8 mouse cellular contexts compared by ENCODE assay signal in genomic region chr5:146867246-146867945, GRCm38 (mm10). TPM values are rescaled to one million over a fixed set of nuclear protein-coding genes. Genes with fewer than 3 reads are reported as not detected.
A peak's percentile ranks its signal among the peaks of the same experiment; 100 is the strongest.
DNase-seq lines count a peak whose midpoint lies in the region; ATAC-seq and TF ChIP-seq lines count a peak whose summit lies in the region.

No protein-coding gene starts in this region.

- WGBS in embryonic facial prominence, embryonic 15.5 days, result 5% methylated on average over 19 of the region's 19 CpGs
- 3% methylated on average over 19 of the region's 19 CpGs for WGBS in heart, embryonic 12.5 days
- WGBS in liver, embryonic 15.5 days (ENCODE audit: insufficient replicate concordance), result 4% methylated on average over 19 of the region's 19 CpGs
- WGBS in neural tube, embryonic 12.5 days, result 7% methylated on average over 19 of the region's 19 CpGs
- 16% methylated on average over 19 of the region's 19 CpGs for WGBS in thymus, adult 2 months

- DNase-seq in A20 (ENCODE audit: low read depth, low spot score), result peak; percentile 34
- peak; percentile 32 to 50 for DNase-seq in kidney, postnatal 25 days
- DNase-seq in thymus, adult 2 months, result peak; percentile 55

- H3K36me3 ChIP-seq in embryonic facial prominence, embryonic 15.5 days, result no peaks in the 10 kb centered on the region
- no peaks in the 10 kb centered on the region for H3K36me3 ChIP-seq in heart, embryonic 12.5 days
- H3K36me3 ChIP-seq in liver, embryonic 15.5 days (replicated peaks), result no peaks in the 10 kb centered on the region
- H3K36me3 ChIP-seq in neural tube, embryonic 12.5 days, result no peaks in the 10 kb centered on the region
- no peaks in the 10 kb centered on the region for H3K36me3 ChIP-seq in thymus, adult 2 months (ENCODE audit: control insufficient read depth, insufficient read depth, low read length)

- no peaks in the 10 kb centered on the region for H3K27me3 ChIP-seq in embryonic facial prominence, embryonic 15.5 days
- no peaks in the 10 kb centered on the region for H3K27me3 ChIP-seq in heart, embryonic 12.5 days (replicated peaks)
- H3K27me3 ChIP-seq in liver, embryonic 15.5 days, result 0 out of 2 replicates have a peak, but pooled peaks cover 3% of the 10 kb centered on the region
- H3K27me3 ChIP-seq in neural tube, embryonic 12.5 days (replicated peaks), result no peaks in the 10 kb centered on the region
- no peaks in the 10 kb centered on the region for H3K27me3 ChIP-seq in thymus, adult 2 months (ENCODE audit: control insufficient read depth, insufficient read depth, low read length)

- peak overlapping the region; percentile 41 for H3K4me2 ChIP-seq in embryonic facial prominence, embryonic 15.5 days (replicated peaks)
- H3K4me2 ChIP-seq in heart, embryonic 12.5 days, result peak overlapping the region; percentile 81
- H3K4me2 ChIP-seq in liver, embryonic 15.5 days, result peak overlapping the region; percentile 61
- H3K4me2 ChIP-seq in neural tube, embryonic 12.5 days (replicated peaks), result peak overlapping the region; percentile 54

- H3K9ac ChIP-seq in embryonic facial prominence, embryonic 15.5 days, result no peak overlapping the region
- H3K9ac ChIP-seq in heart, embryonic 12.5 days, result peak overlapping the region; percentile 62
- H3K9ac ChIP-seq in liver, embryonic 15.5 days, result peak overlapping the region; percentile 41; the same call in 1 of the 2 replicates
- H3K9ac ChIP-seq in neural tube, embryonic 12.5 days, result no peak overlapping the region; the same call in 1 of the 2 replicates

- H3K9me3 ChIP-seq in embryonic facial prominence, embryonic 15.5 days (replicated peaks), result no peaks in the 10 kb centered on the region
- peaks cover 13% of the 10 kb centered on the region; the same call in 1 of the 2 replicates for H3K9me3 ChIP-seq in heart, embryonic 12.5 days (replicated peaks)
- H3K9me3 ChIP-seq in liver, embryonic 15.5 days (replicated peaks), result 0 out of 2 replicates have a peak, but pooled peaks cover 3% of the 10 kb centered on the region
- no peaks in the 10 kb centered on the region for H3K9me3 ChIP-seq in neural tube, embryonic 12.5 days

- no peak for TF ChIP-seq CTCF in thymus, adult 2 months (IDR thresholded peaks at IDR 0.05; ENCODE audit: borderline replicate concordance, control insufficient read depth, extremely low read depth, insufficient read depth, low read length, poor library complexity)

- no peak overlapping the region for H3K27ac ChIP-seq in embryonic facial prominence, embryonic 15.5 days (replicated peaks)
- H3K27ac ChIP-seq in heart, embryonic 12.5 days (ENCODE audit: poor library complexity, severe bottlenecking), result peak overlapping the region; percentile 82
- peak overlapping the region; percentile 66 for H3K27ac ChIP-seq in liver, embryonic 15.5 days (replicated peaks)
- no peak overlapping the region for H3K27ac ChIP-seq in neural tube, embryonic 12.5 days
- H3K27ac ChIP-seq in thymus, adult 2 months (ENCODE audit: control insufficient read depth, insufficient read depth, low read length), result peak overlapping the region; percentile 39; the same call in 1 of the 2 replicates

- ATAC-seq in activated CD4-positive, CD25-positive, alpha-beta regulatory T cell, adult 4 months, result peak; percentile 87
- ATAC-seq in embryonic facial prominence, embryonic 15.5 days (ENCODE audit: insufficient number of reproducible peaks, low FRiP score, low TSS enrichment, low read depth), result no peak
- ATAC-seq in heart, embryonic 12.5 days (ENCODE audit: insufficient number of reproducible peaks, low FRiP score), result peak; percentile 67
- peak; percentile 79 for ATAC-seq in liver, embryonic 15.5 days (ENCODE audit: insufficient read depth)
- no peak for ATAC-seq in neural tube, embryonic 12.5 days (ENCODE audit: low FRiP score, low read depth)

- peak overlapping the region; percentile 16 for H3K4me3 ChIP-seq in embryonic facial prominence, embryonic 15.5 days (replicated peaks)
- peak overlapping the region; percentile 46 for H3K4me3 ChIP-seq in heart, embryonic 12.5 days
- peak overlapping the region; percentile 26 for H3K4me3 ChIP-seq in liver, embryonic 15.5 days (replicated peaks)
- peak overlapping the region; percentile 16; the same call in 1 of the 2 replicates for H3K4me3 ChIP-seq in neural tube, embryonic 12.5 days
- H3K4me3 ChIP-seq in thymus, adult 2 months (ENCODE audit: control insufficient read depth, insufficient read depth, low read length), result no peak overlapping the region

- peaks cover 5% of the 10 kb centered on the region; the same call in 1 of the 2 replicates for H3K4me1 ChIP-seq in embryonic facial prominence, embryonic 15.5 days
- H3K4me1 ChIP-seq in heart, embryonic 12.5 days (replicated peaks), result peaks cover 18% of the 10 kb centered on the region
- H3K4me1 ChIP-seq in liver, embryonic 15.5 days (replicated peaks), result peaks cover 36% of the 10 kb centered on the region
- peaks cover 11% of the 10 kb centered on the region; the same call in 1 of the 2 replicates for H3K4me1 ChIP-seq in neural tube, embryonic 12.5 days
- peaks cover 4% of the 10 kb centered on the region; the same call in 1 of the 2 replicates for H3K4me1 ChIP-seq in thymus, adult 2 months (replicated peaks; ENCODE audit: control insufficient read depth, insufficient read depth, low read length)

- no peak for TF ChIP-seq POLR2A in thymus, adult 2 months (IDR thresholded peaks at IDR 0.05; ENCODE audit: control insufficient read depth, extremely low read depth, insufficient read depth, low read length, poor library complexity)

RNA-seq across cellular contexts. Expression of gene Rasl11a, which starts 22.5 kb away (rescaled TPM):
- polyA plus RNA-seq in activated CD4-positive, CD25-positive, alpha-beta regulatory T cell, adult 4 months (2017; shearing (Covaris generic)), result 1 to 10 TPM; 2.1 to 6.0 TPM
- 11.2 and 13.0 TPM in 2 replicates for polyA plus RNA-seq in embryonic facial prominence, embryonic 15.5 days (2015; fragmentation: Nextera tagmentation; extraction: Ambion mirVana)
- 9.0 and 10.3 TPM in 2 replicates for polyA plus RNA-seq in heart, embryonic 12.5 days (2016; fragmentation: Nextera tagmentation; extraction: Ambion mirVana)
- polyA plus RNA-seq in liver, embryonic 15.5 days (2015; fragmentation: Nextera tagmentation; extraction: Ambion mirVana), result 1.8 and 2.1 TPM in 2 replicates
- 22.4 and 23.4 TPM in 2 replicates for polyA plus RNA-seq in neural tube, embryonic 12.5 days (2016; fragmentation: Nextera tagmentation; extraction: Ambion mirVana)
- polyA plus RNA-seq in thymus, adult 2 months (2012; rRNA removed), result 2.5 and 3.2 TPM in 2 replicates

RNA-seq across cellular contexts. Expression of gene Rpl21, which starts 34.7 kb away (rescaled TPM):
- polyA plus RNA-seq in activated CD4-positive, CD25-positive, alpha-beta regulatory T cell, adult 4 months (2017; shearing (Covaris generic)), result 1,000 to 10,000 TPM in 1 of 2 experiments, 100 to 1,000 TPM in 1; 720 to 1,295 TPM
- 545 and 547 TPM in 2 replicates for polyA plus RNA-seq in embryonic facial prominence, embryonic 15.5 days (2015; fragmentation: Nextera tagmentation; extraction: Ambion mirVana)
- polyA plus RNA-seq in heart, embryonic 12.5 days (2016; fragmentation: Nextera tagmentation; extraction: Ambion mirVana), result 370 and 375 TPM in 2 replicates
- polyA plus RNA-seq in liver, embryonic 15.5 days (2015; fragmentation: Nextera tagmentation; extraction: Ambion mirVana), result 224 and 276 TPM in 2 replicates
- polyA plus RNA-seq in neural tube, embryonic 12.5 days (2016; fragmentation: Nextera tagmentation; extraction: Ambion mirVana), result 415 and 416 TPM in 2 replicates
- polyA plus RNA-seq in thymus, adult 2 months (2012; rRNA removed), result 58.2 and 60.9 TPM in 2 replicates

Comparison
In these comparisons a context has a peak if more than half of its experiments do, and no peak if none do; other contexts are left out.
1. ATAC-seq: peak in activated CD4-positive, CD25-positive, alpha-beta regulatory T cell, adult 4 months (single experiment), heart, embryonic 12.5 days (single experiment) and liver, embryonic 15.5 days (single experiment); none in embryonic facial prominence, embryonic 15.5 days (single experiment) and neural tube, embryonic 12.5 days (single experiment).
2. H3K27ac ChIP-seq: peak in heart, embryonic 12.5 days (single experiment), liver, embryonic 15.5 days (single experiment) and thymus, adult 2 months (single experiment); none in embryonic facial prominence, embryonic 15.5 days (single experiment) and neural tube, embryonic 12.5 days (single experiment).
3. H3K9ac ChIP-seq: peak in heart, embryonic 12.5 days (single experiment) and liver, embryonic 15.5 days (single experiment); none in embryonic facial prominence, embryonic 15.5 days (single experiment) and neural tube, embryonic 12.5 days (single experiment).
4. Peak in every context shown above with its lines, with median percentiles within 50 percentile points of each other: DNase-seq and H3K4me2 ChIP-seq.